Mouse (Mus musculus): ENCODE data around the gene Fyttd1. TPM values are rescaled to one million over a fixed set of nuclear protein-coding genes. Genes with fewer than 3 reads are reported as not detected.

The Fyttd1 gene
- total RNA-seq (2023), result 20.2 and 21.5 TPM in 2 replicates

GRCm38 (mm10) chr16:32877343-32878156, at the start of gene Fyttd1, which contains the start of gene Rubcn:
Fyttd1 (plus strand) TSS chr16:32877500.
Rubcn (minus strand) TSS chr16:32877766.

DNA sequence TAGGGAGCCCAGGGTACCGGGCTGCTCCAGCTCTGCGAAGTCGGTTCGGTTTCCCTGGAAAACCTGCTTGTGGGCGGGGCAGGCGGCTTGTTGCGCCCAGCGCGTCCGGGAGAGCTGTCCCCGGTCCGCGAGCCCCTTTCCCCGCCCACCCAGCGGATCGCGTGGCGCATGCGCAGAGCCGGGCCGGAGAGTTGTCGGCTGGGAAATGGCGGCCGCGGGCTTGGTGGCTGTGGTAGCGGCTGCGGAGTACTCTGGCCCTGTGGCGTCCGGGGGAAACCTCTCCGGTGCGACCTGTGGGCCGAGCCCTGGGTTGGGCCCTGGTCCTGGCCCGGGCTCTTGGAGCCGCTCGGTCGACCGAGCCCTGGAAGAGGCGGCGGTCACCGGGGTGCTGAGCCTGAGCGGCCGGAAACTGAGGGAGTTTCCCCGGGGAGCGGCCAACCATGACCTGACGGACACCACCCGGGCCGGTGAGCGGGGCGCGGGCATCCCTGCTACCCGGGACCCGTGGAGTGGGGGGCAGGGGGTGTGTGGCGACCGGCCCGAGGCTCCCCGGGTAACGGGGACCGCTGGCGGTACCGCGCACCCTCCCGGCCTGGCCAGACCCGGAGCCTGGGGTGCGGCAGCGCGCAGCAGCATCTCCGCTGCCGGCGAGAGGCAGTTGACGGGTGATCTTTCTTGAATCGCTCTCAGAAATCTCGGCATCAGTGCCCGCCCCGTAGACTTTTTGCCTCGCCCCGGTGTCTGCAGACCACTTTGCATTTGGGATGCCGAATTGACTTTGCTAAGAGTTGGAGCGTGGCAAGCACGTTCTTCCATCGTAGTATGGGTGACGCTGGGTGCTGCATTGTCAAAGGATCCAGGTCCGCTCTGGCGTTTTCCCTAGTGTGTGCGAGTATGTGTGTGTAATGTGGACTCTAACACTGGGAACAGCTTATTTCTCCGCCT, 36.9 kb downstream of the Fyttd1 start, which contains the start of gene Lrch3:
Gene Lrch3, plus strand, starts transcription at position 164 of the 945 bp plus-strand sequence.

Other genes with a start within 250 kb of the Fyttd1 start
- 22.0 and 34.0 TPM in 2 replicates for gene Tnk2, start 233.6 kb upstream of the Fyttd1 start, total RNA-seq (2023)
- gene Muc4, start 141.6 kb upstream of the Fyttd1 start, total RNA-seq (2023), result not detected in 2 replicates
- 0.16 TPM in 1 of 2 replicates, not detected in the other for gene Muc20, start 80.1 kb upstream of the Fyttd1 start, total RNA-seq (2023)
- not detected in 2 replicates for gene Smbd1, start 67.0 kb upstream of the Fyttd1 start, total RNA-seq (2023)
- gene Rubcn, start 266 bp downstream of the Fyttd1 start, total RNA-seq (2023), result 11.5 and 15.4 TPM in 2 replicates
- 39.4 and 54.5 TPM in 2 replicates for gene Lrch3, start 36.6 kb downstream of the Fyttd1 start, total RNA-seq (2023)
- gene Iqcg, start 178.7 kb downstream of the Fyttd1 start, total RNA-seq (2023), result not detected in 2 replicates
- 246 and 303 TPM in 2 replicates for gene Rpl35a, start 179.0 kb downstream of the Fyttd1 start, total RNA-seq (2023)
- 1.9 and 4.3 TPM in 2 replicates for gene Lmln, start 185.0 kb downstream of the Fyttd1 start, total RNA-seq (2023)